Mouse (Mus musculus): ENCODE results near the gene Tmem129. TPM values are rescaled to one million over a fixed set of nuclear protein-coding genes. Genes with fewer than 3 reads are reported as not detected.

Tmem129 gene
- polyA plus RNA-seq, 1 experiment from 2014 or later: 26.4 TPM

DNA sequence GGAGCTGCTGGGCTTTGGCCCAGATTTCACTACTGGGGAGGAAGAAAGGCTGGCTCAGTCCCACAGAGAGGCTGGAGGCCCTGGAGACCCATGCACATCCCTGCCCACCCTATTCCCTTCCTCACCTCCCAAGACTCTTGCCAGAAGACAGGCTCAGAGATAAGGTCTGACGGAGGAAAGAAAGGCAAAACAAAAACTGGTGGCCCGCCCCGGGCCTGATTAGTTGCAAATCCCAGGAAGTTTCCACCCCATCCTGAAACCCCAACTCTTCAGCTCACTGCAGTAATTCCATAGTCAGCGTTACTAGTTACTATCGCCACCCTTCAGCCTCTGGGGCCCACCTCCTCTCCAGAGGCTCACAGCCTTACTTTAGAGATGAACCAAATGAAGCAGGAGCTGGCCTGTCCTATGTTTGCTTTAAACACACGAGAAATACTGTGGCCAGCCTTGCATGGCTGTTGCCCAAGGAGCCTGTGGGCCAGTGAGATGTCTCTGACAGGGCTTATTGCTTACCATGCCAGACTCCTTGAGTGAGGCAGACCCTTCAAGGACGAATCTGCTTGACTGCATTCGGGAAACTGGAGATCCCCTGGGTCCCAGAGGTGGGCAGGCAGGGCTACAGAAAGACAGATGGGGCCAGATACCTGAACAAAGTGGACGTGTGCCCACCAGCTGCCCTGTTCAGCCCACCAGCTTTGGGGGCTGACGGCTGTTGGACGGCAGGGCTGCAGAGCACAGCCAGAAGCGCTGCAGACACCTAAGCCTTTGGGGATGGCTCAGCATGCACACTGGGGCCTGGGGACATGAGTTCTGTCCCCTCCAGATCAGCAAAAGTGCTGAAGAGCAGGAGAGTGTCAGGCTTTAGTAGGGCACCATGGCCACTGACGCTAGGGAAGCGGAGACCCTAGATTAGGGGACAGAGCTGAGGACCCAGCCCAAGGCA, 30.3 kb upstream of the Tmem129 start:
- H3K9ac ChIP-seq (ENCODE audit: low read depth, low read length): no peak overlapping the region
- DNase-seq (ENCODE audit: low spot score): no peak

DNA sequence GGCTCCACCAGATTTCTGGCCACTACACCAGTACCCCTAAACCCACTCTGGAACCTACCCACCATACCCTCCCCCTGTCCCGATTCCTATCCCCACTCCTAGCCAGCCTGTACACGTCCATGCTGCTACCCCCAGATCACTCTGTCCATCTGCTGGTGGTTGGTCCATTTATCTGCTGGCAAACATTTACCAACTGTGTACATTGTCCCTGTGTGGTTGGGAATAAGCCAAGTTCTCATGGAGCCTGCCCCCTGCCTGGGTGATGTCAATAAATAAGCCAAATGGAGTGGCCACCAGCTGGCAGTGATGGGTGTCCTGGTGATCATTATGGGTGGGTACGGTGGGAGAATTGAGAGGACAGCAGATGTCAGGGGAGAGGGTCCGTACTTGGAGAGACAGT, 28.9 kb upstream of the Tmem129 start:
- no peak for DNase-seq (ENCODE audit: low spot score)
- peak; percentile 13; the same call in 1 of the 2 replicates for TF ChIP-seq CTCF (IDR thresholded peaks at IDR 0.05; ENCODE audit: low read depth)
- 73% methylated on average over 4 of the region's 4 CpGs for WGBS
- Histone ChIP-seq H3K4me1 (replicated peaks; ENCODE audit: insufficient read depth, low read length) (peaks cover 15% of the 10 kb centered on the region), H3K27me3 (ENCODE audit: insufficient read depth, low read length) (no peaks in the 10 kb centered on the region), H3K4me3 (replicated peaks; ENCODE audit: low read depth, low read length) (no peak overlapping the region), H3K9ac (ENCODE audit: low read depth, low read length) (no peak overlapping the region), H3K27ac (no peak overlapping the region), H3K4me2 (ENCODE audit: low read length) (no peak overlapping the region), H3K36me3 (ENCODE audit: insufficient read depth, low read length) (no peaks in the 10 kb centered on the region), H3K9me3 (replicated peaks; ENCODE audit: low read length) (no peaks in the 10 kb centered on the region)
- 0 out of 2 replicates have a peak, but pooled peaks have one; percentile 30 for ATAC-seq (replicated peaks; ENCODE audit: low FRiP score, low read depth)

More for the DNA sequence above, 30.3 kb upstream of the Tmem129 start:
- Histone ChIP-seq H3K4me3 (replicated peaks; ENCODE audit: low read depth, low read length) (no peak overlapping the region), H3K4me1 (replicated peaks; ENCODE audit: insufficient read depth, low read length) (peaks cover 23% of the 10 kb centered on the region), H3K9me3 (replicated peaks; ENCODE audit: low read length) (no peaks in the 10 kb centered on the region), H3K4me2 (ENCODE audit: low read length) (no peak overlapping the region), H3K27me3 (ENCODE audit: insufficient read depth, low read length) (no peaks in the 10 kb centered on the region), H3K27ac (peak overlapping the region; percentile 62; the same call in 1 of the 2 replicates), H3K36me3 (ENCODE audit: insufficient read depth, low read length) (no peaks in the 10 kb centered on the region)
- TF ChIP-seq CTCF (IDR thresholded peaks at IDR 0.05; ENCODE audit: low read depth): no peak
- no peak for ATAC-seq (replicated peaks; ENCODE audit: low FRiP score, low read depth)
- WGBS: 62% methylated on average over 14 of the region's 14 CpGs

DNA sequence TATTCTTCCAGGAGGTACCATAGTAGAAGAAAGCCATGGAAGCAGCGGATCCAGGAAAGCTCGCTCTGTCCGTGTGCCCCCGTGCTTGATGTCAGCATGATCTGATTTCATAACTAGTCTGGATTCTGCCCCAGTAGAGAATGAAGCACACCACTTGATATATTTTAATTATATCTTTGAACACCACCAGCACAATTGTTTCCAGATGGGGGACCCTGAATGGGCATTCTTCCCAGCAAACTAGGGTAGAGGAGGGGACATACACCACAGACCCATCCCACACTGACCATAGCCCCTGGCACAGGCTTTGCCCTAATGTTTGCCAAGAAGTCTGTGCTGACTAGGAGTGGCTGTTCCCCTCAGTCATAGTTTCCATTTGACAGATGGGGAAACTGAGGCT, 26.7 kb upstream of the Tmem129 start:
- DNase-seq (ENCODE audit: low spot score): no peak
- H3K4me1 ChIP-seq (replicated peaks; ENCODE audit: insufficient read depth, low read length): peaks cover 8% of the 10 kb centered on the region; the same call in 1 of the 2 replicates
- H3K9me3 ChIP-seq (replicated peaks; ENCODE audit: low read length): no peaks in the 10 kb centered on the region
- no peak overlapping the region for H3K4me2 ChIP-seq (ENCODE audit: low read length)
- H3K27me3 ChIP-seq (ENCODE audit: insufficient read depth, low read length): no peaks in the 10 kb centered on the region
- H3K36me3 ChIP-seq (ENCODE audit: insufficient read depth, low read length): no peaks in the 10 kb centered on the region
- no peak for TF ChIP-seq CTCF (IDR thresholded peaks at IDR 0.05; ENCODE audit: low read depth)
- ATAC-seq (replicated peaks; ENCODE audit: low FRiP score, low read depth): no peak
- 99% methylated on average over 4 of the region's 4 CpGs for whole genome bisulfite sequencing
- H3K27ac ChIP-seq: no peak overlapping the region
- no peak overlapping the region for H3K9ac ChIP-seq (ENCODE audit: low read depth, low read length)
- no peak overlapping the region for H3K4me3 ChIP-seq (replicated peaks; ENCODE audit: low read depth, low read length)

- TF ChIP-seq CTCF (IDR thresholded peaks at IDR 0.05; ENCODE audit: low read depth): peak; percentile 87
- peak; percentile 40; the same call in 1 of the 2 replicates for ATAC-seq (replicated peaks; ENCODE audit: low FRiP score, low read depth)
- no peak overlapping the region for H3K4me3 ChIP-seq (replicated peaks; ENCODE audit: low read depth, low read length)
- H3K27ac ChIP-seq: no peak overlapping the region
- no peak overlapping the region for H3K9ac ChIP-seq (ENCODE audit: low read depth, low read length)
- H3K36me3 ChIP-seq (ENCODE audit: insufficient read depth, low read length): no peaks in the 10 kb centered on the region
- peaks cover 8% of the 10 kb centered on the region; the same call in 1 of the 2 replicates for H3K4me1 ChIP-seq (replicated peaks; ENCODE audit: insufficient read depth, low read length)
- 44% methylated on average over 7 of the region's 7 CpGs for WGBS
- no peak overlapping the region for H3K4me2 ChIP-seq (ENCODE audit: low read length)
- H3K9me3 ChIP-seq (replicated peaks; ENCODE audit: low read length): no peaks in the 10 kb centered on the region
- H3K27me3 ChIP-seq (ENCODE audit: insufficient read depth, low read length): no peaks in the 10 kb centered on the region
- DNase-seq (ENCODE audit: low spot score): peak; percentile 88
These were observed 25.9 kb upstream of the Tmem129 start for GRCm38 (mm10) chr5:33683897-33684652.

GRCm38 (mm10) chr5:33682963-33683362, 24.7 kb upstream of the Tmem129 start:
- Histone ChIP-seq H3K4me1 (replicated peaks; ENCODE audit: insufficient read depth, low read length) (no peaks in the 10 kb centered on the region), H3K27ac (no peak overlapping the region), H3K9me3 (replicated peaks; ENCODE audit: low read length) (no peaks in the 10 kb centered on the region), H3K36me3 (ENCODE audit: insufficient read depth, low read length) (no peaks in the 10 kb centered on the region), H3K9ac (ENCODE audit: low read depth, low read length) (no peak overlapping the region), H3K27me3 (ENCODE audit: insufficient read depth, low read length) (no peaks in the 10 kb centered on the region), H3K4me2 (ENCODE audit: low read length) (no peak overlapping the region), H3K4me3 (replicated peaks; ENCODE audit: low read depth, low read length) (no peak overlapping the region)
- WGBS: 68% methylated on average over 4 of the region's 4 CpGs
- TF ChIP-seq CTCF (IDR thresholded peaks at IDR 0.05; ENCODE audit: low read depth): no peak
- ATAC-seq (replicated peaks; ENCODE audit: low FRiP score, low read depth): no peak
- no peak for DNase-seq (ENCODE audit: low spot score)
